Mouse (Mus musculus) B cell, adult 62 days (primary cell): ENCODE data around the gene Hesx1. TPM values are rescaled to one million over a fixed set of nuclear protein-coding genes. Genes with fewer than 3 reads are reported as not detected.

ENCODE experiments used
- total RNA-seq: library from RNA; stranded (reverse); gene quantifications from 4 replicates; pipeline ENCODE4 v1.2.4, GENCODE M21; 2023

The Hesx1 gene
- total RNA-seq = 0.63 to 0.78 TPM in 2 of 4 replicates, not detected in the others

DNA sequence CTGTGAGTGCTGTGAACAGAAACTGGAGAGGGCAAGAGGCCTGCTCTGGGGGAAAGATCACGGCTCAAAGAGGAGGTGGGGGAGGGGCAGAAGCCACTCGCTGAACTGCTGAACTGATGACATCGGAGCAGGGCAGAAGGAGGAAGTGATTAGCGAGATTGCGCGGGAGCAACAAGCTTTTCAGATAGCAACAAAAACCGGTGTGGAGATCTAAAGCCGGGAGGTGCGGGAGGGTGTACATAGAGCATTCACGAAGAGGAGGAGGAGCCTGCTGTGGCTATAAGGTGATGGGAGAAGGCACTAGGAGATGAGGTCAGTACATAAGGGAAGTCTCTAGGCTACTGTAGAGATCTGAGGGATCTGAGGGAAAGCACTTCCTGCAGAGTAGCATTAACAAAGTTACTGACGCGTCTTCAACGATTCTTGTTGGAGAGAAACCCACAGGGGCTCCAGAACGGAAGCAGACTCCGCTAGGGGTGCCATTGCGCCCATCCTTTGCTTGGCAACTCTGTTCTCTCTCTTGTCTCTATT, at the start of gene Hesx1:
Hesx1 (plus strand) TSS at position 206 of the 531 bp plus-strand sequence.

DNA sequence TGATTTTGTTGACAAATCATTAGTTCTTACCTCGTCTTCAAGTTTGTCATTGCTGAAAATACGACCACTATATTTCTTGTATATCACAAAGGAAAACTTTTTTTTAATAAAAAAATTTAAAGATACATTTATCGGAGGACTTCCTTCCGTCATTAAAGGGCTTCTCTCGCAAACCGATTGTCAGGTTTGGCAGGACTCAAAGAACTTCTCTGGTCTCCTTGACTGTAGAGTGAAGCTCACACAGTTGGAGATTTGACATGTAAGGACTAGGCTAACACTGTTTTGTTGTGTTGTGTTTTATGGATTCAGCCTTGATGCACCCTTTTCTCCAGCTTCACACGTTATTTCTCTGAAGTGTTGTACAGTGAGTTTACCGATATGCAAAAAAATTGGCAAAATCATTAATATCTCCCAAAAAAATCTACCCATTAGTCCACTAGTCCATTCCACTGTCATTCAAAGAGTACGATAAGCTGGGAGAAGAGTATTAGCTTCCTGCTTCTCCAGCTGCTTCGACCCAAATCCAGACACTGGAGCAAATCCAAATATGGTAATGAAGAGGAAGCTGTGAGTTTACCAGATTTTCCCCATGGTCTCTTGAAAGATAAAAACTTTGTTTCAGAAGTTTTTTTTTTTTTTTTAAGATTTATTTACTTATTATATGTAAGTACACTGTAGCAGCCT, 23.0 kb upstream of the Hesx1 start, which contains the start of gene Appl1:
Appl1 (minus strand) TSS at position 127 of the 684 bp plus-strand sequence.

DNA sequence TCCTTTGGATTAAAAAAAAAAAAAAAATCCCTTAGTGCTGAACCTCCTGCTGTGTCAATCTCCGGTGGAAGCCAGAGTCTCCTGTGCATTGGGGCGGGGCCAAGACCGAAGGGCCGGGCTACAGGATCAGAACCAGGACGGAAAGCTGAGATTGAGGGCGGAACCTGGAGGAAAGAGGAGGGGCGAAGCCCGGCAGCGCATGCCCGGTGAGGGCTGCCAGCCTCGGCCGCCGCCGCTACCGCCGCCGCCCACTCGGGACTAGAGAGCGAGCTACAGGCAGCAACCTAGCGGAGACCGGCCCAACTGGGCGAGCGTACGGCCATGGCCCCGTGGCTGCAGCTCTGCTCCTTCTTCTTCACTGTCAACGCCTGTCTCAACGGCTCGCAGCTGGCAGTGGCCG, 44.6 kb downstream of the Hesx1 start, which contains the start of gene Il17rd:
Il17rd (plus strand) TSS at position 159 of the 400 bp plus-strand sequence.

Other genes with a start within 250 kb of the Hesx1 start
- gene Asb14, start 99.9 kb upstream of the Hesx1 start, total RNA-seq = not detected in 4 replicates
- gene Appl1, start 23.2 kb upstream of the Hesx1 start, total RNA-seq = 35.9 to 53.5 TPM (median 50.0 TPM) in 4 replicates
- gene Il17rd, start 44.5 kb downstream of the Hesx1 start, total RNA-seq = 2.2 to 3.3 TPM (median 2.7 TPM) in 4 replicates
- 106 to 122 TPM (median 113 TPM) in 4 replicates for gene Arhgef3, start 120.5 kb downstream of the Hesx1 start, total RNA-seq